Mouse (Mus musculus): Measurements from ENCODE around the gene Slc45a2.

The Slc45a2 gene

DNA sequence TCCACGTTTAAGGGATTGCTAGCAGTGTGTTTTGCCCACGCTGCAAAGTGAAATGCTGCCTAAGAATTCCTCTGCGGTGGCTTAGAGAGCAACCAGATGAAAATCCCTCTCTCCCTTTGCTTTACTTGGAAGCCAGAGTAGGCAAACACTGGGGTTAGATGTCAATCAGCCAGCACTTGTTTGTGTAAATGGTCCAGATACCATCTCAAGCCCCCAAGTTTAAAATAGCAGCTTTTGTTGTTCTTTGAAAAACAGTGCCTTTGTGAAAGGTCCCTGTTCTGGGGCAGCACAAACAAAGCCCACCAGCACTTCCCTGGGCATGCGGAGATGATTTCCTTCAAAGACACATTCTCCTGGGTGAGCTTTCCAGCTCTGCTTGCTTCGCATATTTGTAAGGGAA is 65.8 kb downstream of the Slc45a2 start:
- DNase-seq (ENCODE audit: low read depth), result no peak

DNA sequence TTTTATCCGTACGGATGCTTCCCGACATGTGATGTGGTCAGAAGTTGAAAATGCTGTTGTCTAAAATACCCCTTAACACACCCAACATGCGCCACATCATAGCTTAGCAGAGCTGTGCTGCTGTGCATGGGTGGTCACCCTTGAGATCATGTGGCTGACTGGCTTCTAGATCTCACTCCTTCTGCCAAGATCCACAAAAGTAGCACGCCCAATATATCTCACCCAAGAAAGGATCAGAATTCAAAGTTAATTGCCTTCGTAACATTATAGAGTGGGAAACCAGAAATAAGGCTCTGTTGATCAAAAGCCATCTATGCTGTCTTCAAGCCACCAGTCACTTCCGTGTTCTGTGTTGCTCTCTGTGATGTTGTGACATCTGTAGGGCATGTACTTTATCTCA is 67.4 kb downstream of the Slc45a2 start:
- no peak for DNase-seq (ENCODE audit: low read depth)

DNA sequence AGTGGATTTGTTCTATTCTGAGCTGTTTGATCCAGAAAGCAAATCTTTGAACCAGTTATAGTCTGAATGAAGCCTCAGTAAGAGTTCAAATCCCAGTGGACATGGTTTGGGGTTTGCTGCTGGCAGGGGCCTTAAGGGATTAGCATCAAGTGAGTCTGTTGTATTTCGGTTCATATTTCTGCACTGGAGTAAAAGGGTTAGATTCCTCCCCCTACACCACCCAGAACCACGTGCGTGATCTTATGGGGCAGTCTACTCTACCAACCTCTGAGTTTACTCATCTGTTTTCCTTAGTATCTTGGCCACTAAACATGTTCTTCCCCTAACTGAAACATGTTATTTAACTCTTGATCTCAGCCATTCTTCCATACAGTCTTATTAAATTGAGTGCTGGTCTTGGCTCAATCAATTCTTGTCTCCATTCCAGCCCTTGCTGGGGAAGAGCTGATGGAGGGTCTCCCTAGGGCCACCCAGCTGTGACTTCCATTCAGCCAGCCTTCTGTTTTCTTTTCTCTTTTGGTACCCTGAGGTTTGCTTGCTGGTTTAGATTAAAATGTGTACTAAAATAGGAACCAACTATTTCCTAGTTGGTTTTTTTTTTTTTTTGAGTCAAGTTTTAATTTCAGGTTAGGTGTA is 75.3 kb downstream of the Slc45a2 start:
- DNase-seq (ENCODE audit: low read depth), result no peak

Data from c-Kit-positive CD71-positive TER-119-negative erythroid progenitor cells, embryonic 14.5 days (primary cell).